Mouse (Mus musculus) forebrain, embryonic 11.5 days (tissue): Measurements from ENCODE around the gene Spred2. TPM values are rescaled to one million over a fixed set of nuclear protein-coding genes. Genes with fewer than 3 reads are reported as not detected.

Experiments
- ATAC-seq: fragments of 200-750 bp; cut with Nextera tagmentation; replicated peaks from 2 replicates; pipeline ENCODE4 v1.8.0; 2017; ENCODE audit warnings: moderate TSS enrichment; ENCODE audit not compliant: low FRiP score
- DNase-seq: peaks from one replicate; pipeline ENCODE4 v3.0.0-alpha.2; 2017; ENCODE audit warnings: low spot score
- H3K27ac ChIP-seq: fragments of 300-500 bp; sonication (generic); 2 replicates; pipeline ENCODE4 v1.5.1; 2014; ENCODE audit warnings: low read depth, low read length
- H3K27me3 ChIP-seq: fragments of 300-500 bp; sonication (generic); 2 replicates; pipeline ENCODE4 v1.6.1; 2014; ENCODE audit warnings: mild to moderate bottlenecking, low read length, mixed read lengths; ENCODE audit not compliant: control insufficient read depth, insufficient read depth
- H3K36me3 ChIP-seq: fragments of 300-500 bp; sonication (generic); 2 replicates; pipeline ENCODE4 v1.6.1; 2014; ENCODE audit warnings: mild to moderate bottlenecking, low read length, moderate library complexity, mixed read lengths; ENCODE audit not compliant: control insufficient read depth, insufficient read depth
- H3K4me1 ChIP-seq: fragments of 300-500 bp; sonication (generic); replicated peaks from 2 replicates; pipeline ENCODE4 v1.6.1; 2014; ENCODE audit warnings: low read length, mixed read lengths; ENCODE audit not compliant: control insufficient read depth, insufficient read depth
- H3K4me2 ChIP-seq: fragments of 300-500 bp; sonication (generic); 2 replicates; pipeline ENCODE4 v1.6.1; 2014; ENCODE audit warnings: low read depth, mild to moderate bottlenecking, low read length, moderate library complexity, mixed read lengths; ENCODE audit not compliant: severe bottlenecking
- H3K4me3 ChIP-seq: fragments of 300-500 bp; sonication (generic); 2 replicates; pipeline ENCODE4 v1.5.1; 2014; ENCODE audit warnings: low read depth, low read length
- H3K9ac ChIP-seq: fragments of 300-500 bp; sonication (generic); 2 replicates; pipeline ENCODE4 v1.6.1; 2014; ENCODE audit warnings: low read length
- H3K9me3 ChIP-seq: fragments of 300-500 bp; sonication (generic); 2 replicates; pipeline ENCODE4 v1.6.1; 2016; ENCODE audit warnings: low read length, mixed read lengths; ENCODE audit not compliant: control insufficient read depth
- WGBS: fragments of 180-500 bp; shearing (Covaris S2); extraction: QIAGEN DNeasy Blood & Tissue Kit; methylation state at CpG from one replicate; pipeline ENCODE4 v1.1.7; 2014; 5-methylcytosine and 5-hydroxymethylcytosine counted together
- polyA plus RNA-seq: library from polyadenylated mRNA; unstranded; fragments of >200 nt; fragmentation: Nextera tagmentation; extraction: Ambion mirVana; gene quantifications from 2 replicates; pipeline ENCODE4 v1.2.1, GENCODE M21; 2014

Spred2 gene
- polyA plus RNA-seq, 1 experiment from 2014 or later: 7.7 TPM

- Histone ChIP-seq H3K27ac (no peak overlapping the region), H3K4me2 (no peak overlapping the region), H3K4me1 (peaks cover 10% of the 10 kb centered on the region), H3K9me3 (no peaks in the 10 kb centered on the region), H3K4me3 (no peak overlapping the region), H3K36me3 (no peaks in the 10 kb centered on the region), H3K27me3 (no peaks in the 10 kb centered on the region), H3K9ac (no peak overlapping the region)
- ATAC-seq (no peak; the same call in 1 of the 2 replicates), DNase-seq (no peak)
- WGBS: 24% methylated on average over 1 of the region's 1 CpGs
Measured at GRCm38 (mm10) chr11:19986443-19986861, 62.3 kb downstream of the Spred2 start.

- 38% methylated on average over 17 of the region's 17 CpGs for WGBS
- H3K36me3 ChIP-seq: no peaks in the 10 kb centered on the region
- H3K27me3 ChIP-seq: no peaks in the 10 kb centered on the region
- no peak overlapping the region for H3K4me3 ChIP-seq
- H3K4me1 ChIP-seq: peaks cover 10% of the 10 kb centered on the region
- ATAC-seq: no peak
- no peak overlapping the region for H3K9ac ChIP-seq
- no peak overlapping the region for H3K27ac ChIP-seq
- H3K4me2 ChIP-seq: no peak overlapping the region
- DNase-seq: no peak
- H3K9me3 ChIP-seq: no peaks in the 10 kb centered on the region
Measured at GRCm38 (mm10) chr11:19986871-19987755, 62.9 kb downstream of the Spred2 start.

GRCm38 (mm10) chr11:19987756-19988091 lies 63.5 kb downstream of the Spred2 start:
- Histone ChIP-seq H3K4me2 (no peak overlapping the region), H3K9me3 (no peaks in the 10 kb centered on the region), H3K4me3 (no peak overlapping the region), H3K27me3 (no peaks in the 10 kb centered on the region), H3K27ac (no peak overlapping the region), H3K9ac (no peak overlapping the region), H3K4me1 (peaks cover 10% of the 10 kb centered on the region), H3K36me3 (no peaks in the 10 kb centered on the region)
- ATAC-seq (no peak), DNase-seq (no peak)
- 5% methylated on average over 9 of the region's 9 CpGs for WGBS

GRCm38 (mm10) chr11:19988224-19988623 lies 64.0 kb downstream of the Spred2 start:
- no peak overlapping the region for H3K27ac ChIP-seq
- H3K9me3 ChIP-seq: no peaks in the 10 kb centered on the region
- H3K9ac ChIP-seq: no peak overlapping the region
- DNase-seq: no peak
- H3K4me2 ChIP-seq: no peak overlapping the region
- peaks cover 10% of the 10 kb centered on the region for H3K4me1 ChIP-seq
- ATAC-seq: no peak
- H3K36me3 ChIP-seq: no peaks in the 10 kb centered on the region
- H3K27me3 ChIP-seq: no peaks in the 10 kb centered on the region
- H3K4me3 ChIP-seq: no peak overlapping the region
- WGBS: 63% methylated on average over 5 of the region's 5 CpGs

- no peaks in the 10 kb centered on the region for H3K9me3 ChIP-seq
- ATAC-seq (no peak), DNase-seq (no peak)
- H3K9ac ChIP-seq: no peak overlapping the region
- H3K27ac ChIP-seq: no peak overlapping the region
- H3K4me1 ChIP-seq: peaks cover 10% of the 10 kb centered on the region
- H3K27me3 ChIP-seq: no peaks in the 10 kb centered on the region
- no peak overlapping the region for H3K4me2 ChIP-seq
- WGBS: 79% methylated on average over 6 of the region's 6 CpGs
- no peaks in the 10 kb centered on the region for H3K36me3 ChIP-seq
- H3K4me3 ChIP-seq: no peak overlapping the region
Measured at GRCm38 (mm10) chr11:19988631-19989030, 64.5 kb downstream of the Spred2 start.

- Histone ChIP-seq H3K27me3 (no peaks in the 10 kb centered on the region), H3K4me1 (peaks cover 10% of the 10 kb centered on the region), H3K27ac (no peak overlapping the region), H3K4me3 (no peak overlapping the region), H3K9me3 (no peaks in the 10 kb centered on the region), H3K9ac (no peak overlapping the region), H3K4me2 (no peak overlapping the region), H3K36me3 (no peaks in the 10 kb centered on the region)
- DNase-seq: no peak
- 92% methylated on average over 13 of the region's 13 CpGs for WGBS
- no peak for ATAC-seq
Measured at GRCm38 (mm10) chr11:19989141-19989910, 65.2 kb downstream of the Spred2 start.

- H3K4me3 ChIP-seq: no peak overlapping the region
- DNase-seq: no peak
- no peaks in the 10 kb centered on the region for H3K9me3 ChIP-seq
- ATAC-seq: no peak
- H3K9ac ChIP-seq: no peak overlapping the region
- no peak overlapping the region for H3K4me2 ChIP-seq
- no peaks in the 10 kb centered on the region for H3K27me3 ChIP-seq
- peaks cover 10% of the 10 kb centered on the region for H3K4me1 ChIP-seq
- 92% methylated on average over 2 of the region's 2 CpGs for WGBS
- no peak overlapping the region for H3K27ac ChIP-seq
- no peaks in the 10 kb centered on the region for H3K36me3 ChIP-seq
Measured at GRCm38 (mm10) chr11:19990731-19991130, 66.6 kb downstream of the Spred2 start.

- Histone ChIP-seq H3K27me3 (no peaks in the 10 kb centered on the region), H3K9me3 (no peaks in the 10 kb centered on the region), H3K4me3 (no peak overlapping the region), H3K9ac (no peak overlapping the region), H3K36me3 (no peaks in the 10 kb centered on the region), H3K4me1 (peaks cover 10% of the 10 kb centered on the region), H3K27ac (no peak overlapping the region), H3K4me2 (no peak overlapping the region)
- 81% methylated on average over 12 of the region's 12 CpGs for WGBS
- no peak for DNase-seq
- no peak for ATAC-seq
Measured at GRCm38 (mm10) chr11:19991303-19991976, 67.3 kb downstream of the Spred2 start.
